Mouse (Mus musculus) forelimb bud, embryonic 11.5 days (tissue): Measurements from ENCODE around the gene Dact3.

Source experiments
- DNase-seq: peaks from one replicate; pipeline ENCODE4 v3.0.0-alpha.2; 2012; ENCODE audit warnings: low read depth, low spot score

Dact3 gene

GRCm38 (mm10) chr7:16915461-16916340 is 40.6 kb downstream of the Dact3 start:
- no peak for DNase-seq

- DNase-seq: no peak
These were observed 41.5 kb downstream of the Dact3 start for GRCm38 (mm10) chr7:16916342-16917265.

- DNase-seq: no peak
These were observed 42.3 kb downstream of the Dact3 start for GRCm38 (mm10) chr7:16917447-16917846.

GRCm38 (mm10) chr7:16918014-16918413 is 42.9 kb downstream of the Dact3 start:
- DNase-seq: no peak

DNA sequence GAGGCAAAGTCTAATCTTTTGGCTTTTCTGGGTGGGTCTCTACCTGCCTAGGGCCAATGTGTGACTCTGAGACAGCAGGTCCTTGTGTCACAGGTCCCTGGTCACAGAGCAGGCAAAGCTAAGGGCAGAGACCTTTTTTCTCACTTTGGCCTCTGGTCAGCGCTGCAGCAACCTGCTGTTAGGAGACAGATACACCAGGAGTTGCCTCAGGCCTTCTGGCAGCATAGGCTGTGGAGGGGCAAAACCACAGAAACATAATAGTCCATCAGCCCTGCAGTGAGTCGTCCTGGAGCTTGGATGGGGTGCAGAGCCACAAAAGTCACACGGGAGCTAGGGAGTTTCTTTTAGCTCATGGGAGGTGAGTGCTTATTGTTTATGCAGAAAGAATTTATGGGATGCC is 43.6 kb downstream of the Dact3 start:
- no peak for DNase-seq

GRCm38 (mm10) chr7:16919395-16920149 is 44.5 kb downstream of the Dact3 start:
- DNase-seq: no peak

GRCm38 (mm10) chr7:16920150-16920579 is 45.0 kb downstream of the Dact3 start:
- no peak for DNase-seq

DNA sequence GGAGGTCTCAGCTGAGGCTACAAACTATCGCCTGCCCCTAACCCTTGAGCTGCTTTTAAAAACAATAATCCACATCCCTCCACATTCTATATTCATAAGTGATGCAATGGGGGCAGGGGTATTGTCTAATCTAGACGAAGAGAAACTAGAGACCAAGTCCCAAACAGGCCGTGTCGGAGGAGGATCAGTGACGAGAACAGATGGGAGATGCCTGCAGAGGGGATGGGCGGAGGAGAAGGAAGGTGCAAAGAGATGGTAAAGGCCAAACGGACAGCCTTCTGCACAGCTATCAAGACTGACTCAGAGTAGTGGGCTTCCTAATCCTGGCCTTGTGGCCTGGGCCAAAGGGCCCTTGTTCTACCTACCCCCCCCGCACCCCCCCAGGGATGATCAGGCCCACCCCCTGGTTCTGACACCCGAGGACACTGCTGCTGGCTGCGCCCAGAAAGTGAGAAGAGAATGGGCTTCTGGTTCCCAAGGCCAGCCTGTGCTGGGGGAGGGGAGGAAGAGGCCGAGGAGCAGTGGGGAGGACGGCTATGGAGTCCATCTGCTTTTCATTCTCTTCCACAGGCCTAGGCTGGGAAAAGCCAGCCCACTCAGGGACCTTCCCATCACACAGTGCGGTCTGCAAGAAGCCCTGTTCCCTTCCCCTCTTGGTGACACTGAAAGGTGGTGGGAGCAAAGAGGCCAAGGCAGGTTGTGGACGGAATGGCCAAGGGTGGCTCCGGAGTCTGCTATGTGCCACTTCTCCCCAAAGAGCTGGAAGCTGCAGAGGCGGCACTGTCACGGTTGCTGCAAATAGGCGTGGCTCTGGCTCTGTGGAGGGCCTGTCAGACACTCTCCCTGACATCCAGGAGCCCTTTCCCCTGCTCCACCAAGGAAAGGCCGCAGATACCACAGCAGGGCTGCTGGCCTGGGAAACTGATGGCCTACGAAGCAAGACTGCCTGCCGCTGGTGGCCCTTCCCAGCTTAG is 46.0 kb downstream of the Dact3 start:
- peak; percentile 34 for DNase-seq

DNA sequence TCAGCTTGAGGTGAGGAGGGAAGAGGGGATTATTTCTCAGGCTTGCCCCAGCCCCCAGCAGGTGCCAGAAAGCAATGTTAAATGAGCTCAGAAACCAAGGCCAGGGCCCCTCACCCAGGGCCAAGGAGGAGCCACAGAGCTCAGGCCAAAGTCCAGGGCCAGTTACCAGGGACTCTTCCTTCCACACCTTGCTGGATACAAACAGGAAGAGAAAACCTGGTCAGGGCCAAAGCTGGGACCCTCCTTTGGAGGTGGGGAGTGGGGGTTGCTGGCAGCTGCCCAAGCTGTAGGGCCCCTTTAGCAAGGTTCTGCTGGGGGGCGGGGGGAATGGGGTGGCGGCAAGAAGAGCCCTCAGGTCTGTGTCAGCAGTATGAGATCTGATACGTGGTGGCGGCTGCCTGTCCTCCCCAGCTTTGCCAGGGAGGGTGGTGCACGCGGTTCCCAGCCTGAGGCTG is 46.8 kb downstream of the Dact3 start:
- no peak for DNase-seq

GRCm38 (mm10) chr7:16922360-16922973 is 47.4 kb downstream of the Dact3 start:
- no peak for DNase-seq

DNA sequence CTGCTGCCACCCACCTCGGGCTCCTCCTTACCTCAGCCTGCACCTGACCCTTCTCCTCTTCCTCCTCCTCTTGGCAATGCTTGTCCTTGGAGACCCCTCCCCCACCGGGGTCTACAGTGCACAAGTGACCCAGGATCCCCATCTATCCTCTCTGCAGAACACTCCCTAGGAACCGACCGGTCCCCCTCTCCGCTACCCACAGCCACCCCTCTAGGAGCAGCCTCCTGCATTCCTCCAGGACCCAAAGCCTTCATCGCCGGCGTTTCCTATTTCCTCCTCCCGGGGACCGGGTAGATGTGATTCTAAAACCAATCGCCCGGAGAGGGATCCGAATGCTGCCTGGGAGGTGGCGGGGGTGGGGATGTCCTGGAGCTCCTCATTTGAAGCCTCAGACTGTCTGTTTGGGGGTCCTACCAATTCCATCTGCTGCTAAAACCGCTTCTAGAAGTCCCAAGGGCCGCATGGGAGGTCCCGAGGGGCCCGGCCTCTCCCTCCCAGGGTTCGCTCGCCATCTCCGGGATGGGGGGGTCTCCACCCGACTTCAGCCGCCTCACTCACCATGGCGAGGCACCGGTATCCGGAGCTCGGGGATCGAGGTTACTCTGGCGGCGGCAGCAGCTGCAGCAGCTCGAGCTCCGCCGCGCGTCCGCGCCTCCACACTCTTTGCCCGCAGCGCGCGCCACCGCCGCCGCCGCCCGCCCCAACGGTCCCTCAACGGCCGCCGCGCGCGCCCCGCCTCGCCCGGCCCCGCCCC is 48.3 kb downstream of the Dact3 start:
- DNase-seq: no peak

- DNase-seq: peak; percentile 100
These were observed 49.1 kb downstream of the Dact3 start, which contains the start of gene Calm3 for GRCm38 (mm10) chr7:16924037-16924834. Gene Calm3, minus strand, starts transcription at chr7:16924114.

DNA sequence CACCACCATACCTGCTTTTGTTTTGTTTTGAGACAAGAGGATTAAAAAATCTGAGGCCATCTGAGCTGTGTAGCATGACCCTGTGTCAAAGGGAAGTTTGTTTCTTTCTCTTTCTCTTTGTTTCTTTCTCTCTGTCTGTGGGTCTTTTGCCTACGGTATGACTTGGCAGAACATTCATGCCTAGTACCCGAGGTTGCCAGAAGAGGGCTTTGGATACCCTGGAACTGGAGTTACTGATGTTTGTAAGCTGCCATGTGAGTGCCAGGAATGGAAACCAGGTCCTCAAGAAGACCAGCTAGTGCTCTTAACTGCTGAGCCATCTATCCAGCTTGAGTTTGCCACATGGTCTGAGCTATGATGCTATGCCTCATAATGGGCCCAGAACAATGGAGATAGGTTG is 53.2 kb downstream of the Dact3 start:
- no peak for DNase-seq

DNA sequence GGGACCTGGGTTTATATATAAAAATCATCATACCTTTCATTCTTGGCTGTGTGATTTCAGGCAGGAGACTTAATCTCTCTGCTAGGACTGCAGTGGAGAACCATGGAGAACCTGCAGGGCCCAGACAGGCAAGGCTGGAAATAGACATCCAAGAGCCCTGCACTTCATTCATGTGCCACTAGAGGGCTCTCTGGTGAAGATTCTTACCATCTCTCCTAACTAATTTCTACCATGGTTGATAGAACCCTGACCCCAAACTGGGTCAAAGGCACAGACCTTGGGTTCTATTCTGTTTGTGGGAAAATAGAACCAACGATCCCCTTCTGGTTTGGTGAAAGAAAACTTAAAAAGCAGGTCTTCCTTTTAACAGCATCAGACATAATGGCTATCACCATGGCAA is 55.7 kb downstream of the Dact3 start:
- DNase-seq: peak; percentile 75

DNA sequence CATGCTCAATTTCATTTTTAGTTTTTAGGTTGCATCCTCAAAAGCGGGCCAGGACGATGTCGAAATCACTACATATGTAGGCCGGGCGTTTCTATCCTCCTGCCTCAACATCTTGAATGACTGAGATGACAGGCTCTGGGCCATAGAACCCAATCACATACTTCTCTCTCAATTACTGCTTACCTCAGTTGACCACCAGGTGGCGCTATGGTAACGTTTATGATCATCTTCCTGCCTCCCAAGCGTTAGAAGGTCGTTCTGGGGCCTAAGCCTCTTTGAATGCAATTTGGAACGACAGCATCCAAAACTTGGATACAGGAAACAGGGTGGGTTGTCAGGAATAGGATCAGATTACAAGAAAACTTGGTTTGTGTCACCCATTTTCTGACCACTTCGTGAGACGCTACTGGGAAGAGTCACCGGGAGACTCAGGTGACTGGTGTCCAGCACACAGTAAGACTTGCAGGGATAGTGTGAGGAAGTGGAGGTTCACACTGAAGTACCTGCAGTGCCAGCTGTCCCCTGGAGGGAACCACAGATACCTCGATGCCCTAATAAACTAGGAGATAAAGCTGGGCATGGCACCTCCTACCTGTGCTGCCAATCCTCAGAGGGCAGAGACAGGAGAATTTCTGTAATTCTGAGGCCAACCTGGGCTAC is 57.0 kb downstream of the Dact3 start:
- DNase-seq: peak; percentile 94

DNA sequence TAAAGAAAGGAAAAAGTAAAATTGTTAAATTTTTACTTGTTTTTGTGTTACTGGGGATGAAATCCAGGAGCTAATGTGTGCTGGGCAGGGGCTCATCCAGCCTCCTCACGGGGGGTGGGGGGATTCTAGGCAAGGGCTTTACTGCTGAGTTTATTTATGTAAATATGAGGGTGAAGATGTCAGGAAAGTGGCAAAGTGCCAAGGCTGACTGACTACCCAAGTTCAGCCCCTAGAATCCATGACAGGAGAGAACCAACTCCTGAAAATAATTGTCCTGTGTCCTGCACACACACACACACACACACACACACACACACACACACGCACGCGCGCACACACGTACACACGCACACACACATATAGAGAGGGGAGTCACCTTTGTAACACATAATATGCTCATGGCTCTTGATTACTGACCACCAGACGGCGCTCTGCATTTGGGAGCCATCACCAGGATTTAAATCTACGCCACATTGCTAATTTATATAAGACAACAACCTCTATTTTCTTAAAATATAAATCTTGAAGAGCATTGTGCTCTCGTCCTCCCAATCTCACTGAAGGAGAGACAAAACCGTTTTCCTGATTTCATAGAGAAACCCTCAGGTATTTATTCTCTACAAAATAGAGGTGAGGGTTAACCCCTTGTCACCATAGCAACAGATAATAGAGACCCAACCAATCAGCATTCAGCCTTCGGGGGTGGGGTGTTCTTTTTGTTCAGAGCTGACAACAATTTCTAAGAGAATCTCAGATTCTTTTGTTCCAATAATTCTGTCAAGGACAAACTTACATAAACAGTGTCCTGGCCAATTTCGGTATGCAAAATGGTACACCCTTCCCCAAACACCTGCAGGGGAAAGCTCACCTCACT is 57.8 kb downstream of the Dact3 start:
- DNase-seq: no peak
